ENCODE assay signal across 9 mouse cellular contexts in the genomic region with DNA sequence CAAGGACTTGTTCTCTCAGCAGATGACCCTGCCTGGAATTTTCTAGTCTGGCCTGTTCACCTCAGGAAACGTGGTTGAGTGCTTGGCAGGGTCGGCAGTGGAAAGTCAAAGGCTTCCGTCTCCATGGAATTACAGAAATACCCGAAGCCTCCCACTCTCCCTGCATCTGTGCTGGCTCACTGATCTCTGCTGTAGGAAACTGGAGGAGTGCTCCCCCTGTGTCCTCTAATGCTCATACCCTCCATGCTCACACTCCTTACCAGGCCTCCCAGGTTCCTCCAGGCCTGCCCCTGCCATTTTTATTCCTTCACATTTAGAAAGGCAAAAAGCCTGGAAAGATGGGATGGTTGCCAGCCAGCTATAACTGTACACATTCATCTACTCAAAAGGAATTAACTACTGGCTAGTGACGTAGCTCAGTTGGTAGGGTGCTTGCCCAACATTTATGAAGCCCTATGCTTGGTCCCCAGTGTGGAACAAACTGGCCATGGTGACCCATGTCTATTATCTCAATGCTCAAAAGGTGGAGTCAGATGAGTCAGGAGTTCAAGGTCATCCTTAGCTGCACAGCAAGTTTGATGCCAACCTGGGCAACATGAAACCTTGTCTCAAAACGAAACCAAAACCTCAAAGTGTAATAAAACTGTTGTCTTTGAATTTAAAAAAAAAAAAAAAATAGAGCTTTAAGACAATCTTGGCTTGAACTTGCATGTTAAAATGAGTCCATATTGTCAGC. TPM values are rescaled to one million over a fixed set of nuclear protein-coding genes. Genes with fewer than 3 reads are reported as not detected.
DNase-seq lines count a peak whose midpoint lies in the region; ATAC-seq and TF ChIP-seq lines count a peak whose summit lies in the region.
"Had no signal": no experiment of that assay in that cellular context is flagged by ENCODE, and none has a peak within 500 bp of the region (broad histone marks: within the 10 kb centered on the region; RNA-seq: fewer than 3 reads in every experiment).

No protein-coding gene starts in this region.

- H3K4me2 ChIP-seq in forebrain, postnatal 0 days (ENCODE audit: low read depth), result no peak overlapping the region
- no peak overlapping the region for H3K4me2 ChIP-seq in forebrain, embryonic 14.5 days (ENCODE audit: low read length)

- peak; percentile 41 for DNase-seq in forebrain, postnatal 0 days
- DNase-seq in forebrain, embryonic 14.5 days (ENCODE audit: low spot score), result no peak
- peak; percentile 39 for DNase-seq in 416B (ENCODE audit: low read depth)
- peak; percentile 41 to 69 for DNase-seq in heart, adult 9 months (ENCODE audit: low spot score in 2 of 2)
- DNase-seq in kidney, postnatal 14 days, result peak; percentile 66
- DNase-seq in thymus, postnatal 10 days (ENCODE audit: low spot score in 2 of 2), result no peak
- no peak for DNase-seq in embryo, embryonic 11 days
- no peak for DNase-seq in spleen, postnatal 14 days (ENCODE audit: low spot score in 2 of 2)

- H3K36me3 ChIP-seq in forebrain, postnatal 0 days (ENCODE audit: insufficient read depth), result no peaks in the 10 kb centered on the region
- H3K36me3 ChIP-seq in forebrain, embryonic 14.5 days (ENCODE audit: control insufficient read depth, insufficient read depth, low read length), result no peaks in the 10 kb centered on the region

- H3K27me3 ChIP-seq in forebrain, postnatal 0 days (ENCODE audit: insufficient read depth, low read length), result no peaks in the 10 kb centered on the region
- no peaks in the 10 kb centered on the region for H3K27me3 ChIP-seq in forebrain, embryonic 14.5 days (replicated peaks; ENCODE audit: control insufficient read depth, insufficient read depth, low read length)

- no peak overlapping the region for H3K9ac ChIP-seq in forebrain, postnatal 0 days
- H3K9ac ChIP-seq in forebrain, embryonic 14.5 days (ENCODE audit: low read length), result no peak overlapping the region

- ATAC-seq in forebrain, postnatal 0 days, result no peak
- no peak for ATAC-seq in forebrain, embryonic 14.5 days

- no peaks in the 10 kb centered on the region for H3K9me3 ChIP-seq in forebrain, postnatal 0 days (ENCODE audit: low read length)
- no peaks in the 10 kb centered on the region for H3K9me3 ChIP-seq in forebrain, embryonic 14.5 days (replicated peaks; ENCODE audit: control insufficient read depth, low read length)

- H3K27ac ChIP-seq in forebrain, postnatal 0 days (ENCODE audit: low read depth, low read length), result no peak overlapping the region
- no peak overlapping the region for H3K27ac ChIP-seq in forebrain, embryonic 14.5 days (ENCODE audit: low read depth, low read length)

- TF ChIP-seq CTCF in forebrain, postnatal 0 days (IDR thresholded peaks at IDR 0.05; ENCODE audit: low read depth), result no peak; the same call in 1 of the 2 replicates

- 61% methylated on average over 6 of the region's 6 CpGs for WGBS in forebrain, postnatal 0 days
- 82% methylated on average over 6 of the region's 6 CpGs for WGBS in forebrain, embryonic 14.5 days

- H3K4me3 ChIP-seq in forebrain, postnatal 0 days (ENCODE audit: low read depth, low read length), result no peak overlapping the region
- no peak overlapping the region for H3K4me3 ChIP-seq in forebrain, embryonic 14.5 days (ENCODE audit: low read depth, low read length)

- H3K4me1 ChIP-seq in forebrain, postnatal 0 days (ENCODE audit: insufficient read depth), result peaks cover 21% of the 10 kb centered on the region
- peaks cover 19% of the 10 kb centered on the region for H3K4me1 ChIP-seq in forebrain, embryonic 14.5 days (ENCODE audit: control insufficient read depth, insufficient read depth, low read length)

RNA-seq across cellular contexts. Expression of a gene that starts 10.7 kb away (rescaled TPM):
- total RNA-seq in forebrain, postnatal 0 days (2014; rRNA removed), result 0.24 and 0.38 TPM in 2 replicates
- 0.21 and 0.47 TPM in 2 replicates for polyA plus RNA-seq in forebrain, postnatal 0 days (2015; fragmentation: Nextera tagmentation; extraction: Ambion mirVana)
- 0.60 TPM in 1 of 2 replicates, not detected in the other for polyA plus RNA-seq in forebrain, embryonic 14.5 days (2014; fragmentation: Nextera tagmentation; extraction: Ambion mirVana)
- total RNA-seq: common myeloid progenitor, adult 5-6 weeks had no signal

RNA-seq across cellular contexts. Expression of a gene that starts 33.3 kb away (rescaled TPM):
- total RNA-seq in forebrain, postnatal 0 days (2014; rRNA removed), result 6.7 and 8.9 TPM in 2 replicates
- polyA plus RNA-seq in forebrain, postnatal 0 days (2015; fragmentation: Nextera tagmentation; extraction: Ambion mirVana), result 7.1 and 7.6 TPM in 2 replicates
- polyA plus RNA-seq in forebrain, embryonic 14.5 days (2014; fragmentation: Nextera tagmentation; extraction: Ambion mirVana), result 6.0 and 6.3 TPM in 2 replicates

Comparison
In these comparisons a context has a peak if more than half of its experiments do, and no peak if none do; other contexts are left out.
1. DNase-seq: peak in forebrain, postnatal 0 days (single experiment), 416B (single experiment), heart, adult 9 months (2 of 2) and kidney, postnatal 14 days (single experiment); none in forebrain, embryonic 14.5 days (single experiment), thymus, postnatal 10 days (0 of 2), embryo, embryonic 11 days (single experiment) and spleen, postnatal 14 days (0 of 2).